Mouse (Mus musculus) thymus, postnatal 36 days (tissue): ENCODE results near the gene Fbxl17.

Experiments
- DNase-seq, 2 experiments: peaks; one replicate each; pipeline ENCODE4 v3.0.0; 2022; ENCODE audit warnings: mixed read lengths in 2 of 2

The Fbxl17 gene

GRCm38 (mm10) chr17:63087265-63087664 lies 412.6 kb downstream of the Fbxl17 start:
- DNase-seq: no peak

DNA sequence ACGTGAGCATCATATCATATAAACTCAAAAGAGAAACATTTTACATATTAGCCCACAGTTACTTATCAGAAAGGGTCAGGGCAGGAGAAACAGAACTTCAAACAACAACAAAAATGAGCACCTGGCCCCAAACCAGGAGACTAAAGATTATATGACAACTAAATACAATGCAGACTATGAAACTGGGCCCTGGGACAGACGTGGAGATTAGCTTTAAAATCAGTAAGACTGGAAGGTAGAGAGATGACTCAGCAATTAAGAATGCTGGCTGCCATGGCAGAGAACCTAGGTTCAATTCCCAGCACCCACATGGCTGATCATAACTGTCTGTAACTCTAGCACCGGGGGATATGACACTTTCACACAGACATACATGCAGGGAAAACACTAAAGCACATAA lies 413.3 kb downstream of the Fbxl17 start:
- no peak for DNase-seq

GRCm38 (mm10) chr17:63085227-63085626 lies 414.6 kb downstream of the Fbxl17 start:
- DNase-seq: no peak

GRCm38 (mm10) chr17:63079087-63079486 lies 420.7 kb downstream of the Fbxl17 start:
- no peak for DNase-seq

DNA sequence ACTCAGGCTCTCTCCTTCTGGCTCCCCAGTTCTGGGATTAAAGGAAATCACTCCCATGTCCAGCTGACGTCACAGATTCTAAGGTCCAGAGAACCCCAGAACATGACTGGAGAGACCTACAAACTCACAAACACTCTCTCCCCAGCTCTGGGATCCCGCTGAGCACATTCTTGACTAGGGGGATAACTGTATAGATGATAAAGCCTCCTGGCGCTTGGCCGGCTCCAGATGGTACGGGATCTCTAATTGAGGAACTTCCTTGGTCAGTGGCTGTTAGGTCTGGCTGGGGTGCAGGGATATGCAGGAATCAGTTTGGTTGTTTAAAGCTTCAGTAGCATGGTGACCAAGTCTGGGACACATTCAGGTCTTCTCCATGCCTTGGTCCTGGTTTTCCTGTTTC lies 422.3 kb downstream of the Fbxl17 start:
- no peak for DNase-seq

GRCm38 (mm10) chr17:63076661-63077060 lies 423.2 kb downstream of the Fbxl17 start:
- no peak for DNase-seq

GRCm38 (mm10) chr17:63076037-63076426 lies 423.8 kb downstream of the Fbxl17 start:
- no peak for DNase-seq

GRCm38 (mm10) chr17:63075091-63076036 lies 424.5 kb downstream of the Fbxl17 start:
- DNase-seq: no peak

- no peak for DNase-seq
Observed at GRCm38 (mm10) chr17:63073342-63073741, 426.5 kb downstream of the Fbxl17 start.

DNA sequence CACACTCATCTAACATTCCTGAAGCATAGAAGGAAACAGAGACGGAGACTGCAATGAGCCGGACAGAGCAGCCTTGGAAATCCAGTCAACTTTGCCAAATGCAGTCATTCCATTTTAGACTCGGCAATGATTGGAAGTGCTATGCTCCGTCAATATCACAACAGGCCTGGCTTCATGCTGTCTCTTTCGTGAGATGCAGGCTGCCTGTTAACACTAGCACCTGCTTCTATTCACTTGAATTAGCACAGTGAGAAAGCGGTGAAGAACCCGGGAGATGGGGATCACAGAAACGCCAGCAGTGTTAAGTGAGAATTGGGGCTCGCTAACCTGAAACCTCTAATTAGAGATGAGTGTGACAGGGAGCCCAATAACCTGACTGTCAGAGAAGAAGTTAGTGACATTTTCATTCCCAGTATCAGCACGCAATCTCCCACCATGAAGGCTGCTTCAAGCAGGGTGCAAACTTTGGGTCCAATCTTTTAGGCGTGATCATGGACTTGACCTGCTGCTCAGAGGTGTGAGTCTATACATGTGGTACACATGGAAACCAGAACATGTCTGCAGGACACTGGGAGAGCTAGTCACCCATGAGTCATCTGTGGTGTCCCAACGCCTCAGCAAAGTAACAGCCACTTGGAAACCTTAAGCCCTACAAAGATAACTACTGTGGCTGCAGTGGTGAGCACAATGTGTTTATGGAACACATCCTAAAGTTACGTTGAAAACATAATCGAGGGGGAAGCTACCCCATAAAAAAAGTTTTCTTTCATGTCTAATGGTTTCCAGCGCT lies 428.5 kb downstream of the Fbxl17 start:
- DNase-seq: no peak

- DNase-seq: no peak
Observed at GRCm38 (mm10) chr17:63070161-63070761, 429.6 kb downstream of the Fbxl17 start.

DNA sequence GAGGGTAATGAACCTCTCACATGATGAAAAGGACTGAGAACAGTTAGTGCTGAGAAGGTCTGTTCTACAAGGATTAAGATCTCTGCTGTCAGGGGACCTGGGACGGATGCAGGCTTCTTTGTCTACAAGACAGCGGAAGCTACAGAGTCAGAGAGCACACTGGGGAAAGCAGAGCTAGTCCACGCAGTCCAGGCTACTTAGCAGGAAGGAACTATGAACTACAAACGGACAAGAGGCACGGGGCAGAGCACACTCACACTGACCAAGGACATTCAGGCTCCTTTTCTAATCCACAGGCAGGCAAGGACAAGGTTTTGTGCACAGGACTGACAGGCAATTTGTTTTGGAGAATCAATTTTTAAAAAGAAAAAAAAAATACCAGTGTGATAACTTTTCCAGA lies 437.0 kb downstream of the Fbxl17 start:
- DNase-seq: no peak

DNA sequence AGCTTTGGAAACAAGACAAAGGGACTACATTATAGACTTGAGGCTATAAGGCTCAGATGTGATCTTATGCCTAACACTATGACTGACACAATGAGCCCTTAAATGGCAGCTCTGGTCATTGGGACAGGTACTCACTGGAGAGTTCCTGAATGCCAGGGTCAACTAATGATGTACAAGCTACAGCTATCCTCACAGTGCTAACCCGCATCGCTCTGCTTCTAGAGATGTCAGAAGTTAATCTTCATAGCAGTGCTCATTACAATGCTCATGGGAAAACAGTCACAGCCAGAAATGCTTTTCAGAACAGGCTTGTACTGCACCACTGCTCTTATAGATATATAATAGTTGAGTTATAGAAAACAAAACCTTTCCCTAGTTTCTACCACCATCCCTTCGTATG lies 438.0 kb downstream of the Fbxl17 start:
- no peak for DNase-seq

DNA sequence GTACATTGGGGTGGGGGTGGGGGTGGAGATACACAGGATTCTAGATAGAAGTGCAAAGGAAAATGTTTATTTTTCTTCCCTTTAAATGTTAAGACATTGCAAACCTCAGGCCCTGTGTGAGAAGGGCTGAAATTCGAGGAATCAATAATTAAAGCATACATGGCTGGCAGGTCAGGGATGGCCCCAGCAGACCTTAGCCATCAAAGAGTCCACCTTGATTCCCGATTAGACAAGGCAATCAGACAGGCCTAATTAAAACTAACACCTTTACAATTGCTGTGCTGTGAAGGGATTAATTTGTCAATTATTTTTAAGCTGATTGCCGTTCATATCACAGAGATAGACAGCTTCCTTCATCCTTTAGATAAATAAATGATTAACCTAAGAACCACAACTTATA lies 439.0 kb downstream of the Fbxl17 start:
- DNase-seq: no peak

GRCm38 (mm10) chr17:63057740-63058388 lies 442.0 kb downstream of the Fbxl17 start:
- no peak for DNase-seq

GRCm38 (mm10) chr17:63056976-63057375 lies 442.8 kb downstream of the Fbxl17 start:
- no peak for DNase-seq

- no peak for DNase-seq
Observed at GRCm38 (mm10) chr17:63053311-63053710, 446.5 kb downstream of the Fbxl17 start.

- no peak for DNase-seq
Observed at GRCm38 (mm10) chr17:63046401-63046800, 453.4 kb downstream of the Fbxl17 start.

- DNase-seq: no peak
Observed at GRCm38 (mm10) chr17:63045297-63045696, 454.5 kb downstream of the Fbxl17 start.

- no peak for DNase-seq
Observed at GRCm38 (mm10) chr17:63043046-63043675, 456.7 kb downstream of the Fbxl17 start.

GRCm38 (mm10) chr17:63037562-63037961 lies 462.3 kb downstream of the Fbxl17 start:
- DNase-seq: no peak

- DNase-seq: no peak
Observed at GRCm38 (mm10) chr17:63033141-63033540, 466.7 kb downstream of the Fbxl17 start.
